Mouse (Mus musculus) stomach, postnatal 0 days (tissue): ENCODE measurements around the gene Dnah5. TPM values are rescaled to one million over a fixed set of nuclear protein-coding genes. Genes with fewer than 3 reads are reported as not detected.

Experiments
- ATAC-seq: fragments of 200-750 bp; cut with Nextera tagmentation; 2 replicates; pipeline ENCODE4 v1.8.0; 2017; ENCODE audit not compliant: low FRiP score, low TSS enrichment
- DNase-seq: peaks from one replicate; pipeline ENCODE4 v3.0.0-alpha.2; 2016; ENCODE audit warnings: low spot score
- H3K27ac ChIP-seq: fragments of 300-500 bp; sonication (generic); replicated peaks from 2 replicates; pipeline ENCODE4 v1.5.1; 2014; ENCODE audit warnings: mild to moderate bottlenecking, control low read depth
- H3K27me3 ChIP-seq: fragments of 300-500 bp; sonication (generic); 2 replicates; pipeline ENCODE4 v1.6.1; 2014; ENCODE audit warnings: low read length; ENCODE audit not compliant: control insufficient read depth, insufficient read depth
- H3K36me3 ChIP-seq: fragments of 300-500 bp; sonication (generic); 2 replicates; pipeline ENCODE4 v1.6.1; 2014; ENCODE audit warnings: low read length, mixed read lengths; ENCODE audit not compliant: control insufficient read depth, insufficient read depth
- H3K4me1 ChIP-seq: fragments of 300-500 bp; sonication (generic); replicated peaks from 2 replicates; pipeline ENCODE4 v1.6.1; 2014; ENCODE audit warnings: antibody characterized with exemption; ENCODE audit not compliant: control insufficient read depth, insufficient read depth
- H3K4me2 ChIP-seq: fragments of 300-500 bp; sonication (generic); replicated peaks from 2 replicates; pipeline ENCODE4 v1.6.1; 2014; ENCODE audit warnings: low read depth, mild to moderate bottlenecking, control low read depth, moderate library complexity
- H3K4me3 ChIP-seq: fragments of 300-500 bp; sonication (generic); 2 replicates; pipeline ENCODE4 v1.5.1; 2014; ENCODE audit warnings: low read depth, low read length, control low read depth
- H3K9ac ChIP-seq: fragments of 300-500 bp; sonication (generic); 2 replicates; pipeline ENCODE4 v1.6.1; 2014; ENCODE audit warnings: mild to moderate bottlenecking, low read length, control low read depth, mixed read lengths
- H3K9me3 ChIP-seq: fragments of 300-500 bp; sonication (generic); 2 replicates; pipeline ENCODE4 v1.6.1; 2016; ENCODE audit warnings: low read length; ENCODE audit not compliant: control insufficient read depth
- CTCF ChIP-seq: IDR thresholded peaks from 2 replicates; pipeline ENCODE4 v1.5.1; 2016; ENCODE audit warnings: antibody characterized with exemption, low read depth, mild to moderate bottlenecking, moderate library complexity
- EP300 ChIP-seq: optimal IDR thresholded peaks from 2 replicates; pipeline ENCODE3; 2016; ENCODE audit warnings: antibody characterized with exemption
- WGBS: fragments of 180-500 bp; shearing (Covaris S2); extraction: QIAGEN DNeasy Blood & Tissue Kit; methylation state at CpG from one replicate; pipeline ENCODE4 v1.1.7; 2014; 5-methylcytosine and 5-hydroxymethylcytosine counted together
- polyA plus RNA-seq: library from polyadenylated mRNA; unstranded; fragments of >200 nt; fragmentation: Nextera tagmentation; extraction: Ambion mirVana; gene quantifications from 2 replicates; pipeline ENCODE4 v1.2.1, GENCODE M21; 2015

Dnah5 gene
- polyA plus RNA-seq, 1 experiment from 2014 or later = 0.01 TPM

GRCm38 (mm10) chr15:28188361-28189011 is 15.1 kb upstream of the Dnah5 start:
- TF ChIP-seq CTCF = no peak
- TF ChIP-seq EP300 = no peak
- Histone ChIP-seq H3K9ac (no peak overlapping the region), H3K9me3 (no peaks in the 10 kb centered on the region), H3K4me1 (no peaks in the 10 kb centered on the region), H3K4me2 (no peak overlapping the region), H3K27ac (no peak overlapping the region), H3K36me3 (no peaks in the 10 kb centered on the region), H3K27me3 (no peaks in the 10 kb centered on the region), H3K4me3 (no peak overlapping the region)
- ATAC-seq (no peak), DNase-seq (no peak)
- 65% methylated on average over 11 of the region's 11 CpGs for WGBS

GRCm38 (mm10) chr15:28189668-28190067 is 13.9 kb upstream of the Dnah5 start:
- Histone ChIP-seq H3K27ac (no peak overlapping the region), H3K4me1 (no peaks in the 10 kb centered on the region), H3K36me3 (no peaks in the 10 kb centered on the region), H3K9me3 (no peaks in the 10 kb centered on the region), H3K4me2 (no peak overlapping the region), H3K27me3 (no peaks in the 10 kb centered on the region), H3K4me3 (no peak overlapping the region), H3K9ac (no peak overlapping the region)
- DNase-seq (no peak), ATAC-seq (no peak)
- TF ChIP-seq CTCF (peak; percentile 28), EP300 (no peak)
- WGBS = 37% methylated on average over 12 of the region's 12 CpGs

GRCm38 (mm10) chr15:28198609-28199008 is 4.9 kb upstream of the Dnah5 start:
- Histone ChIP-seq H3K4me3 (no peak overlapping the region), H3K36me3 (no peaks in the 10 kb centered on the region), H3K27ac (no peak overlapping the region), H3K27me3 (no peaks in the 10 kb centered on the region), H3K9me3 (no peaks in the 10 kb centered on the region), H3K9ac (no peak overlapping the region), H3K4me2 (no peak overlapping the region), H3K4me1 (no peaks in the 10 kb centered on the region)
- 62% methylated on average over 4 of the region's 4 CpGs for WGBS
- no peak for DNase-seq
- TF ChIP-seq EP300 = no peak
- TF ChIP-seq CTCF = 0 out of 2 replicates have a peak, but pooled peaks have one; percentile 1
- ATAC-seq = no peak

- WGBS = 63% methylated on average over 3 of the region's 3 CpGs
- ATAC-seq = no peak
- Histone ChIP-seq H3K4me3 (no peak overlapping the region), H3K4me2 (no peak overlapping the region), H3K36me3 (no peaks in the 10 kb centered on the region), H3K9ac (no peak overlapping the region), H3K27ac (no peak overlapping the region), H3K9me3 (no peaks in the 10 kb centered on the region), H3K4me1 (no peaks in the 10 kb centered on the region), H3K27me3 (no peaks in the 10 kb centered on the region)
- TF ChIP-seq EP300 = no peak
- TF ChIP-seq CTCF = no peak
- no peak for DNase-seq
These were observed 1.1 kb downstream of the Dnah5 start for GRCm38 (mm10) chr15:28204626-28205025.

- H3K27ac ChIP-seq = no peak overlapping the region
- no peaks in the 10 kb centered on the region for H3K9me3 ChIP-seq
- WGBS = 17% methylated on average over 2 of the region's 2 CpGs
- no peak overlapping the region for H3K4me2 ChIP-seq
- no peaks in the 10 kb centered on the region for H3K27me3 ChIP-seq
- ATAC-seq = no peak
- TF ChIP-seq EP300 = no peak
- no peak for TF ChIP-seq CTCF
- no peaks in the 10 kb centered on the region for H3K36me3 ChIP-seq
- no peak overlapping the region for H3K4me3 ChIP-seq
- H3K9ac ChIP-seq = no peak overlapping the region
- no peaks in the 10 kb centered on the region for H3K4me1 ChIP-seq
- DNase-seq = no peak
These were observed 4.0 kb downstream of the Dnah5 start for GRCm38 (mm10) chr15:28207545-28207944.

- Histone ChIP-seq H3K9me3 (no peaks in the 10 kb centered on the region), H3K27ac (no peak overlapping the region), H3K4me3 (no peak overlapping the region), H3K4me2 (no peak overlapping the region), H3K4me1 (no peaks in the 10 kb centered on the region), H3K9ac (no peak overlapping the region), H3K27me3 (no peaks in the 10 kb centered on the region), H3K36me3 (no peaks in the 10 kb centered on the region)
- ATAC-seq (no peak), DNase-seq (no peak)
- 73% methylated on average over 5 of the region's 5 CpGs for WGBS
- TF ChIP-seq EP300 (no peak), CTCF (no peak)
These were observed 9.5 kb downstream of the Dnah5 start for GRCm38 (mm10) chr15:28213057-28213456.
